Mouse (Mus musculus) lung, adult 18-20 months (tissue): ENCODE results near the gene Ikbke.

Experiments used
- DNase-seq, 2 experiments: peaks; one replicate each; pipeline ENCODE4 v3.0.0; 2022; ENCODE audit warnings: mixed read lengths in 2 of 2

Ikbke gene

DNA sequence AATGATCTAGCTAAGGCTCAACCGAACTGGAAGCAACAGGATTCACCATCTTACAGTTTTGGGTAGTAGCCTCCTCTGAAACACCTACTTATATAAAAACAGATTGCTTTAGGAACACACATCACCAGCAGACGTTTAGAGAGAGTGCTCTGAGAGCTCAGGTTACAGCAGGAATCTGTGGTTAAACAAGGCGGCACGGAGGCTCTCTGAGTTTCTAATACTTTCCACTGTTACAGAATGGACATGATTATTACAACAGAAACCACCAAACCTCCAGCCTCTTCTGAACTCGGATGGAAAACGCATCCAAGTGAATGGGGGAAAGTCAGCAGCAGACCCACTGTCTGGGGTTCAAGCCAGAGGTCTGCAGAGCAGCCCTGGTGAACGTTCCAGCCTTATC is 43.3 kb downstream of the Ikbke start:
- no peak for DNase-seq

GRCm38 (mm10) chr1:131233527-131233926 is 45.9 kb downstream of the Ikbke start:
- DNase-seq: no peak

GRCm38 (mm10) chr1:131228659-131229058 is 50.7 kb downstream of the Ikbke start:
- no peak for DNase-seq

DNA sequence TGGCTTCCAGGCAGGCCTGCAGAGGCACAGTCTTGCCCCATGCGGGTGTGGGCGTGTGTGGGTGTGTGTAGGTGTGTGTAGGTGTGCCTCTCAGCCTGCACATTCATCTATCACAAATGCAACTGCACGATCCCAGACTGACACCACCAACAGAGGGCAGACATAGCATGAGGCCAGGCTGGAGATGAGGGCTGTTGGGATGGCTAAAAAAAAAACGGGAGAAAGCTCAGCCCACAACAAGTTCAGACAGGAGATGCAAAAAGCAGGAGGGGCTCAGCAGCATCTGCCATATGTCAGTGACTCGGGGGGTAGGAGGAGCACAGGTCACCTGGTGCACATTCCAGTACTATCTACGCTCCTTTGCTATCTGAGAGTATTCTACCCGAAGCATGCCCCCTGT is 51.2 kb downstream of the Ikbke start:
- no peak for DNase-seq

DNA sequence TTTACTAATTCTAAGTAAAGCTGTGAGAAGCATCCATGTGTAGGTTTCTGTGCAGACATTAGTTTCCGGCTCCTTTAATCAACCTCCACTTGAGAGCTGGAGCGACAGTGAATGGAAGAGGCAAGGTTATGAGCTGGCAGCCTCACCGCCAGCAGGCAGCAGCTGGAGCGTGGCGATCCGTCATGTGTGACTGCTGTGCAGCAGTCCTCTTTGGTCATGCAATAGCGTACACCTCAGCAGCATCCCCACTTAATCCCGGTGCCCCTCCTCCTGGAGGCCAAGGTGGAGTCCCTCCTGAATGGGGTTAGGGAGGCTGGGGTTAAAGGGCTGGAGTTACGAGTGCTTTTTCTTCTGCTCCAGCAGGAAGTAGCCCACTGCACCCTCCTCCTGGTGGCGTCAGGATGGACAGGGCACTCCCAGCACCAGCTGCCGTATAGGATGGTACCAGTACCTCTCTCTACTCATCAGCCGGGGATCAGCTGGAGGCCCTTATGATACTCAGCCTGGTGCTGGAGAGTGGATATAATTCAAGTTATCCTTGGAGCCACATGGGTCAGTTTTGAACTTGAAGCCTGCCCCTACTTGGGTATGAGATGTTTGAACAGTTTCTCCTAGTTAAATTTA is 54.4 kb downstream of the Ikbke start:
- DNase-seq: no peak

DNA sequence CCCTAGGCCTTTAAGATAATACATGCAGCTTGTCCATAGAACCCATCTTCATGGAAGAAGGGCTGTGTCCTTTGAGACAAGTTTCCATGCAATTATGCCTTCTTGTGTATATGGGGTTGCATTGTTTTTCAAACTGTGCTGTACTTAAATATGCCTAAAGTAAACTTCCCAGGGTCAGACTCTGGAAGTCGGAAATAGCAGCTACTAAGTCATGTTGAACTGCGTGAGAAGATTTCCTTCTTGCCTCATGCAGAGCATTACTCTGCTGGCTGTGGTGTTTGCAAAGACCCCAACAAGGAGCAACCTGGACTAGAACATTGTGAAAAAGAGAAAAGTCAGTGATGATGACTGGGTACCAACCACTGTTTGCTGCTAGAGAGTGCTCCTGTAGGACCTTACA is 56.1 kb downstream of the Ikbke start:
- DNase-seq: no peak

DNA sequence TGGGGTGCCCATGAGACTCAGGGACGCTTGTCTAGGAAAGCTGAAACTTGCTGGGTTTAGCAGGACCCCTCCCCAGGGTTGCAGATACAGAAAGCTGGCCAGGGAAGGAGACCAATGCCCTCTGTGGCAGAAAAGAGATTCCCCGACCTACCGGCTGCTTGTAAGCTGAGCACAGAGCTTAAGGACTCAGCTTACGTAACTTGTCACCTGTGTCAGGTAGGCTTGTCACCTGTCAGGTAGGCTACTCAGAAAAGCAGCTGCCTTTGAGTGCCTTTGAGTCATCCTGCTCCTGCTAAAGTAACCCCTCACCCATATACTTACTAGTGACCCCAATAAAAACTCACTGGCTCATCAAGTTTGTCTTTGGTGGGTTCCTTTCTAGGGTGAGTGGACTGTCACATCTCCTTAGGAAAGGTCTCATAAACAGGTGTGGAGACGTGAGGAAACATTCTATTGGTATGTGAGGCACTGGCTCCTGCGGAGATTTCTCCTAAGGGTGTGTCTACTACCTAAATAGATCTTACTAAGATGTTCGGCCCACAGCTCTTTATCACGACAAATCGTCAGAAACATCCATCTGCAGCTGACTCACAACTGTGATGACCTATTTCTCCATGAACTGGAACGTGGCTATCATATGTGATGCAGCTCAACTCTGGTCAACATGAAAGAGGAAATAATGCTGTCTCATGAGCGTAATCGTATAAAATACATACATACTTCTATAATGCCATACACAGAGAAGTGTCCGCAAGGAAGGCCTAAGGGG is 57.4 kb downstream of the Ikbke start:
- DNase-seq: peak in 1 of 2 experiments; percentile 43

GRCm38 (mm10) chr1:131218933-131219332 is 60.5 kb downstream of the Ikbke start:
- DNase-seq: no peak

DNA sequence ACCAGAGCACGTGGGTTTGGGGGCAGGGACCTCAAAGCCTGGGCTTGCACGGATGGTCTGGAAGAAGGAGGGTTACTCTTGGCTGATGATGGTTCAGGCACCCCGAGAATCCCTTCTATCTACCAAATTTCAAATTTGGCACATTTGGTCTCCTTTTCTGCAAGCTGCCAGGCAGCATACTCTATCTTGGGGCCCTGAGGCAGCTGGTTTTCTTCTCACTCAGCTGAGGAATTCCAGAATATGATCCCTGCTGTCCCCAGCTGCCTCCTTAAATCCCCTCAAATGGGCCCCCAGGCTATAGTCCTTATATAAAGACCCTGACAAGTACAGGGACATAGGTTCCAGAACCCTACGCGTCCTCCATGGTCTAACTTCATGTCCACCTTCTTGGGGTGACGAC is 66.0 kb downstream of the Ikbke start:
- no peak for DNase-seq

- no peak for DNase-seq
Measured at GRCm38 (mm10) chr1:131212956-131213355, 66.5 kb downstream of the Ikbke start.

DNA sequence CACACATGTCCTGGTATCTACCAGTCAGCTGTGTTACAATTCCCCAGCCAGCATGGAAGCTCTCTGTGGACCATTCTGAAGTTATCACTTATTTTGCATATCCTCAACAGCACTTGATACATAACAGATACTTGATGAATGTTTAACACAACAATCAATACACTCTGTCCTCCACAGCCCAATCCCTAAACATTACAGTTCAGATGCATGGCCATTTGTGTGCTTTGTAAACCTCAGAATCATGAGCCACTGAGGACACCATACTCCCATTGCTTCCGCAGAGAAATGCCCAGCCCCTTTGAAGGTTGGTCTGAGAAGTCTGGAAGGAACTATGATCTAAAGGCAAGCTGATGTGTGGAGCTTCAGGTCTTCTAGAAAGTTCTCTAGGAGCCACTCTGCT is 67.8 kb downstream of the Ikbke start:
- no peak for DNase-seq

DNA sequence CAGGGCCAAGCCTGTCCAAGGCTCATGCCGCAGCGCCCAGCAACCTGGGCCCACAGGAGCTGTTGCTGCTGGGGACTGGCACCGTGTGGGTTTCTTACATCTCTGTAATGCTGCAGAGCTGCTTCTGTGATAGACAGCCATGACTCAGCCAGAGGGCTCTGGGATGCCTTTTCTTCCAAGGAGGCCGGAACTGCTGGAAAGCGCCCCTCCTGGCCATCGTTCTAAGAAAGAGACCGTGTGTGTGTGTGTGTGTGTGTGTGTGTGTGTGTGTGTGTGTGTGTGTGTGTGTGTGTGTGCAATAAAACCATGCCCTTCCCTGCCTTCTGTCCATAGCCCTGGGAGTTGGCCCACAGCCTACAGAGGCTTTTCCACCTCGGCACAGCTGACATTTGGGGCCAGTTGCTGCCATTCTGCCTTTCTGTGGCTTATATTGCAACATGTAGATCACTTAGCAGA is 69.4 kb downstream of the Ikbke start:
- no peak for DNase-seq

DNA sequence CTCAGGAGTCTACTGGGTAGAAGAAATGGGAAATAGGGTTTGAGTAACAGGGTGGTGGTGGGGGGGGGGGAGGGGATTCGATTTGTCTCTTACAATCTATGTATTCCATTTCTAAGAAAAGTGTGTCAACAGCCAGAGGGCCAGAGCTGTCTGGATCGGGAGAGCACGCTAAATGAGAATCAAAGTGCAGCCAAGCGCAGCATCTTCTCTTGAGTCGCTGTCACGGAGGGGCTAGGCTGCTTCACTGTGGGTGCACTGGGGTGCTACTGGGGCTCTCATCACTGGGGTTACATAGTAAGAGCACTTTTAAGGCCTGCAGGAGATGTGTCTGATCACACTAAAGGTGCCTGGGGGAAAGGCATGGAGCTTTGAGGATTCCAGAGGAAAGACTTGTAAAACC is 70.6 kb downstream of the Ikbke start:
- no peak for DNase-seq

- DNase-seq: no peak
Measured at GRCm38 (mm10) chr1:131208081-131208480, 71.3 kb downstream of the Ikbke start.

GRCm38 (mm10) chr1:131207531-131207930 is 71.9 kb downstream of the Ikbke start:
- peak; percentile 61 to 74 for DNase-seq

DNA sequence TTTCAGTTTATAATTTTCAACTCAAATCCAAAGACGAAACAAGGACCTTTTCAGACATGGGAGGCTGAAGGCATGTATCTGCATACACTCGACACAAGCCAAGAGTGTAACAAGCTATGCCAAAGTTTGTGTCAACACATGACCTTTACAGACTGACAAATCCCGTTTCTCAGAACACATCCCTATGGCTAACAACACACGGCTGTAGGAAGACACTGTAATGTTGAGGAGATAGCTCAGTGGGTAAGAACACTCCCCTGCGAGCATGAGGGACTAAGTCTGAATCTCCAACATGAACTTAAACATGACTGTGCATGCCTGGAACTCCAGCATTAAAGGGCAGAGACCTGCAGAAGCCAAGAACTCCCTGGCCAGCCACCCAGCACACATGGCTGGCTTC is 73.1 kb downstream of the Ikbke start:
- no peak for DNase-seq

DNA sequence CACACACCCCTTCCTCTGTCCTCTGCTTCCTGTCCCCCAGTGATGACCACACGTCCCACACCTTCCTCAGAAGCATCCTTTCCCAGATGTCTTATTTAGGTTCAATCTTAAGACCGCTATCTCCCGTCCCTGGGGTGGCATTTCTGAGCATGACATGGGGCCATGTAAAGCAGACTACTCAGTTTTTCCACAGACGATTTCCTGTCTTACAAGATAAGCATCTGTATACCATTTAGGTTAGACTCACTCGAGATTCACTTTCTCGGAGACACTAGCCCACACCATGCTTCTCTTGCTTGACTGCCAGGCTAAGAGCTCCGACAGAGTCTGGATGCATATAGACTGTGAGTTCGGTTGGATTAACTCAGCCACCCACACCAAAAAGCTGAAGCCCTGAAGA is 74.9 kb downstream of the Ikbke start:
- no peak for DNase-seq
